Mouse (Mus musculus): ENCODE measurements around the gene Msantd1.

Msantd1 gene

DNA sequence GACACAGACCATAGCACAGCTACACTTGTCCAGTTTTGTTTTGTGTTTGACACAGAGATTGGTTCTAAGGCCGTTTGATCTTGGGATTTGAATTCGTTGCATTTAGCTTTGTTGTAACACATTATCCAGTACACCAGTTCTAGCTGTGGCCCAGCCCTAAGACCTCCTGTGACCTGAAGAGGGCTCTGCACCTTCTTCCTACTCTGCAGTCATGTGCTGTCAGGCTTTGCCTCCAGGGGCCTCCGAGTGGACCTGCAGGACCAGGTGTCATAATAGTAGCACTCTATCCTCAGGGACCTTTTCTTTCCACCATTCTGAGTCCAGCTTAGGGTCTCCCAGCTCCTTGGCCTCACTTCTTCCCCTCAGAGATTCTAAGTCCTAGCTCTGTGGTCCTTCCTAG is 64.7 kb downstream of the Msantd1 start:
- no peak for DNase-seq (ENCODE audit: low read depth, low spot score)
